Mouse (Mus musculus) brain, embryonic 18.5 days (tissue): ENCODE measurements at regions not wholly inside any gene's neighbourhood (a gene's known extent, or its start where the extent isn't known, plus 50 kb on each side); places are given as distances from the start of the nearest gene placed in this dataset.
"Not testable (repeated sequence)": the region's sequence is repeated elsewhere in the genome, so short reads cannot be mapped to it uniquely, and the experiment has no call there.

Experiments used
- DNase-seq: peaks from one replicate; pipeline ENCODE4 v3.0.0-alpha.2; 2012; ENCODE audit warnings: low read depth, low spot score

- no peak for DNase-seq
Measured at GRCm38 (mm10) chr13:72497521-72497920, 131.1 kb upstream of the Irx2 start.

GRCm38 (mm10) chr13:72505954-72506353 is 122.7 kb upstream of the Irx2 start:
- no peak for DNase-seq

- DNase-seq: no peak
Measured at GRCm38 (mm10) chr13:72538633-72539032, 90.0 kb upstream of the Irx2 start.

- no peak for DNase-seq
Measured at GRCm38 (mm10) chr13:72541706-72542105, 86.9 kb upstream of the Irx2 start.

- DNase-seq: no peak
Measured at GRCm38 (mm10) chr13:72557951-72558350, 70.7 kb upstream of the Irx2 start.

GRCm38 (mm10) chr13:72571871-72572270 is 56.7 kb upstream of the Irx2 start:
- no peak for DNase-seq

GRCm38 (mm10) chr13:72572846-72573245 is 55.8 kb upstream of the Irx2 start:
- no peak for DNase-seq

- DNase-seq: not testable (repeated sequence)
Measured at GRCm38 (mm10) chr13:72574126-72574525, 54.5 kb upstream of the Irx2 start.

- no peak for DNase-seq
Measured at GRCm38 (mm10) chr13:72576485-72576884, 52.1 kb upstream of the Irx2 start.

- no peak for DNase-seq
Measured at GRCm38 (mm10) chr13:72578416-72578815, 50.2 kb upstream of the Irx2 start.
